Mouse (Mus musculus): ENCODE measurements at regions not wholly inside any gene's neighbourhood (a gene's known extent, or its start where the extent isn't known, plus 50 kb on each side); places are given as distances from the start of the nearest gene placed in this dataset.

DNA sequence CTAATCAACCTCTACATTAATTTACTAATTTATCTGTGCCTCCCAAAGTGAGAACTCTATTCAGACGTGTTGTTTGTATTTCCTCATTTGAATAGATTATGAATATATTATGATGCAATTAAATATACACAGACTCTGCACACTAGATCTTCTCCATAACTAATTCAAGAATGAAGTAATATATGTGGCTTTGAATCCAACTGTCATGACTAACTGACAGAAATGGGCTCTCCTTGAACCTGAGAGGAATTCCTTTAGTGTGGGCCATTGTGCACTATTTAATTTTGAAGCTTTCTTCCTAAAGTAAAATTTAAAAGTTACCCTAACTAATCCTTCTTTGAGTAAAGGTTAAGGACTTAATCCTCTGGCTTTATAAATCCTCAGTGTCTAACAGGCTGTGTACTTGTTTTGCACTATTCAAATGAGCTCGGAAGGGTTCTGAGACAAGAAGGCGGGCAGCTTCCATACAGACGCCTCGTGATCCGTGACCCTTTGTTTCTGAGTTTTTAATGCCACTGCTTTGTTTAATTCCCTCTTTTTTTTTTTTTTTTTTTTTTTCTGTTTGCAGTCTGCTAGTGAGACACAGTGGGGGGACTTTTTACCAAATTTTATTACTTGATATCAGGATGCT is 128.0 kb upstream of the Sox2 start:
- no peak for DNase-seq (ENCODE audit: low spot score)

DNA sequence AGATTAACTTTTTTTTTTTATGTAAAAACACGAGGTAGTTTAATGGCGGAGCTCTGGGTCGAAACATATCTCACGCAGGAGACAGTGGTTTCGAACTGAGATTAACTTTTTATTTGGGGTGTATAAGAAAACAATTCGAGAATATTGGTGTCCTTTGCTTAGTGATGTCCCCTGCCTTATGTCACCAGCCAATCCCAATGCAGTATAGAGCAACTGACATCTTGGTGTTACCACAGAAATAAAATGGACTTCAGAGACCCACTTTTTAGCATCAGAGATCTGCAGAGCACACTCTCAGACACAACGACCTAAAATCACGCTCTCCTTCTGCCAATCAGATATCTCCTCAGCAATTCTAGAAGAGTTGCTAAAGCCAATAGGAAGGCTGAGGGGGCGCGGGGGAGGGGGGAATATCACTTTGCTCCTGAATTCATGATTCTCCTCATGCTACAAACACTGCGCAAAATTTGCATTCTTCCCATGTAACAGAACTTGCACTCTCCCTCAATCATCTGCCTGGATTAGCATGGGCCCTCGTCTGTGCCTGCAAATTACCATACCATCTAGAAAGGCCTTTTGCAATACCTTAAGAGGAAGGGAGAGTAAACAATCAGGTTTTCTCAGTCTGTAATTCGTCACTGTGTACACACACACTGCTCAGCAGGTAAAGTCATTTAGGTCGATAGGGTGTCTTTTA is 128.7 kb upstream of the Sox2 start:
- DNase-seq (ENCODE audit: low spot score), result no peak

DNA sequence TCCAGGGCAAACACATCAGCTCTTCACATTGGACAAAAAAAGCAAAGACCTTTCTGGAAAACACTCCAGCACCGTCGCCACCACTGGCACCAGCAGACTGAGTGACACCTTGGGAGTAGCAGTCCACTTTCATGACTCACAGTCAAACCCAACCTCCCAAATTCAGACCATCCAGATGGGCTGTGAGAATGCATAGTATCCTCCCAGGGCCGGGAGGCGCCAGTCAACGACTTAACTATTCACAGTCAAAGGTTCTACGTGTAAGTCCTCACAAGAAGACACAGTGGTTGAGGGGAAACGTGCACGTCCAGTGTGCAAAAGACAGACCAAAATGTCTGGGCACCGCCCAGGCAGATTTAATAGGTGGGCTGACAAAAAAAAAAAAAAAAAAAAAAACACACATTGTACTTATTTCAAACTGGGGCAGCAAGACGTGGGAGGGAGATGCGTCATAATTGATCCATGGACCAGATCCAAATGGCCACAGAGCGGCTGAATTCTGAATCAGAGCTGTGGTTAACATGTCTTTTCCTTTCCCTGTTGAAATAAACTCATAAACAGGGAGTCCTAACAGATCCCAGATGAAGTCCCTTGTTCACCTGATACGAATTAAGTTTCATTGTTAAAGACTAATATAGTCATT is 137.6 kb upstream of the Sox2 start:
- DNase-seq (ENCODE audit: low spot score), result no peak

DNA sequence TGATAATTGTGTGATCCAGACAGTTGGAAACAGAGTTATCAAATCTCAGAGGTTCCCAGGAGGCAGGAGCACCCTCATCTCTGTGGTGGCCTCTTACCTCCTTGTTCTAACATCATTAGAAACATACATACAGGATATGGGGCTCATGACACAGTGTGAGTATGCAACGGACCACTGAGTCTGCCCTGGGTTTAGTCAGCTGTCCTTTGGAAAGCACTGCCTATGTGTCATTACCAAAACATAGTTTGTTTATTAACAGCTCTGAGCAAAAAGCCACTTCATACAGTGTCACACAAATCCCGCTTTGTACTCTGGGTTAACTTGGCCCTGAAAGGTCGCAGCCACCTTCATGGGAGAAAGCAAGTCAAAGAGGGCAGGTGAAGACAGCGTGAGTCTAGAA is 139.5 kb upstream of the Sox2 start:
- no peak for DNase-seq (ENCODE audit: low spot score)

DNA sequence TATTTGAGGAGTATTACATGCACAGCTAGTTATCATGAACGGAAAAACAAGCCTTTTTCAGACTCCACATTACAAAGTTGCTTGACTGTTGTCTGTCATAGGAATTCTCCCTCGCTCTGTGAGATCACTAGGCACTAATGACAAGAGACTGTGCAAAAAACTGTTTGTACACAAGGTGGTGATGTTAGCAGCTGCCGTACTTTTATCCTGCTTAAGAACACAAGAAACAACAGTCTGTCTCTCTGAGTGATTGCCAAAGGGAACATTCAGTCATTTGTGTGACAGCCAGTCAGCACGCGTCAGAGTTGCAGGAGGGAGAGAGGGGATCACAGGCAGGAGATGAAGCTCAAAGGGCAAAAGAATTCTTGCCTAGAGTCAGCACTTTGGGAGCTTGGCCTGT is 141.0 kb upstream of the Sox2 start:
- no peak for DNase-seq (ENCODE audit: low spot score)

DNA sequence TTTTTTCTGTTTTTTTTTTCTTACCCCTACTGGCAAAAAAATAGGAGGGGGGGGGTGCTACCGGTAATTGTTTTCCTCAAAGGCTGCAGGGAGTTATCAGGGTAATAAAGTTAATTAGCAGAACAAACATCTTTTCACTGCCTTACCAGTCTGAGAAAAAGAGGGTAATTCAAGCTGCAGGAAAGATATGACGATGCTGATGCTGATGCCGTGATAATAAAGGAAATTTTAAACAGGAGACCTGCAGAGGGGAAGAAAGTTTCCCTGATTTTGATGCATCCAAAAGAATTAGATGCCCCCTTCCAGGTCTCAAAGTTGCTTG is 145.7 kb upstream of the Sox2 start:
- no peak for DNase-seq (ENCODE audit: low spot score)

DNA sequence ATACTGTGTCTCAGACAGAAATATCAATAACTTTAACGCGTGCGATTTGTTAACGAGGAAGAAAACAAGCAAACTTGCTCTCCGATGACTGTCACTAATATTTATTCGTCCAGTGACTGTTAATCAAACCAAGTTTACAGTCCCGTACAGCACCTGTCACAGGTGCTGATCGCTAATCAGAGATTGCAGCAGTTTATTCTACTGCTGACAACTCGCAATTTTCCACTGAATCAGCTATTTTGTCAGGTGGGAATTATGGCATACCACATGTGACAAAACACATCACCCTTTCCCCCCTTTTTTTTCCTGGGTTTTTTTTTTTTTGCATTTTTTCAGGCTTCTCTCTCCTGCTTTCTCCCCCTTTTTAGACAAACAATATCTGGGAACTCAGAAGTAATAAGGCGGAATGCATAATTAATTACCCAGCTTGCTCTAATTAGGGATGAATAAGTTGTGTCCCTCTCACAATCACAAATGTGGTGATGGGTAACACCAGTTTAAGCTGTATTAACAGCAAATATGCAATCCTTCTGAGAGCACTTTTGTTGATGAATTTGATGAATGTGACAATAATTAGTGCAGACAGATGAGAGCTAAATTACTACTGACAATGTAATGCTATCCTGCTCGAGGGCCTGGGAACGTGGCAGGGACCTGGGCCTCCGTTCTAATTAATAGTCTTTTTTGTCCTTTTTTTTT is 146.2 kb upstream of the Sox2 start:
- no peak for DNase-seq (ENCODE audit: low spot score)

DNA sequence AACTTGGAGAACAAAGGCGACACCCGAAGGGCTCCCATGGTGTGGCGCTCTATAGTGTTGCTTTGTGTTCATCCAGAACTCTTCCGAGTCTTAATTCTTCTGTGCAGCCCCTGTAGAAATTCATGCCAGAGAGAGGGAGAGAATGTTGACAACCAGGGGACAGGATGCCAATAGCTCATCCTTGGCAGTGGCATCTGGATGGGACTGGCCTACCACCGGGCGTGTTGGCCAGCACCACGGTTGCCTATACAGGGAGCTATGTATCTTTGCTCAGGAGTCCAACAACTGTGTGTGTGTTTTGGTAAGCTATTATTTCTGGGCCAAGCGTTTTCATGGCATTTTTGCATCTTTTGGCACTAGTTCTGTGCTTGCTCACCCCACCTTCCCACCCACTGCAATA is 153.4 kb upstream of the Sox2 start:
- no peak for DNase-seq (ENCODE audit: low spot score)

DNA sequence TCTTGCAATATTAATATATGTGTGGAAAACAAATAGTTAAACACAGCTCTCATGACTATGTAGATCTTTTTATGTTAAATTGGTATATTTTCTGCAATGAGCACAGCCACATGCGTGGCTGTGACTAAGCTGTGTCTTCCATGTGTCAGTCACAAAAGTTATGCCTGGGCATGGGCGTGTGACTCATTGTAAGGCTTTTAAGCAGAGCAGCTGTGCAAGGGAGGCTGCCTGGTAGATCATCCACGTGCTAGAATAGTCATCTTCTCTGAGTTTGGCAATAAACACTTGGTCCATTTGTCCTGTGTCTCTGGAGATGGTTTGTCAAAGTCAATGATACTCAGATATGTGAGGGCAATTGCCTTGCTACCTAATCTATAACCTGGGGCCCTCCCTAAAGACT is 154.6 kb upstream of the Sox2 start:
- peak; percentile 40 for DNase-seq (ENCODE audit: low spot score)

DNA sequence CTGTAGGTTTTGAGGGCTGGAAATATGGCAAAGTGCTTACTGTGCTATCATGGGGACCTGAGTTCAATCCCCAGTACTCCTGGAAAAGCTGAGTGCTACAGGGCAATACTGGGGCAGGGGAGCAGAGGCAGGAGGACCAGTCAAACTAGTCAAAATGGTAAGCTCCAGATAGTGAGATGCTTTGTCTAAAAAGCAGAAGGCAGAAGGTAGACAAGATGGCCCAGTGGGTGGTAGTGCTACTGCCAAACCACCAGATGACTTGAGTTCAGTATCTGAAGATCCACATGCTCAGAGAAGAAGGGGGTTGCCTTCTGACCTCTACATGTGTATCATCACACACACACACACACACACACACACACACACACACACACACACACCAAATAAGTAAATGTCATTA is 156.3 kb upstream of the Sox2 start:
- no peak for DNase-seq (ENCODE audit: low spot score)

DNA sequence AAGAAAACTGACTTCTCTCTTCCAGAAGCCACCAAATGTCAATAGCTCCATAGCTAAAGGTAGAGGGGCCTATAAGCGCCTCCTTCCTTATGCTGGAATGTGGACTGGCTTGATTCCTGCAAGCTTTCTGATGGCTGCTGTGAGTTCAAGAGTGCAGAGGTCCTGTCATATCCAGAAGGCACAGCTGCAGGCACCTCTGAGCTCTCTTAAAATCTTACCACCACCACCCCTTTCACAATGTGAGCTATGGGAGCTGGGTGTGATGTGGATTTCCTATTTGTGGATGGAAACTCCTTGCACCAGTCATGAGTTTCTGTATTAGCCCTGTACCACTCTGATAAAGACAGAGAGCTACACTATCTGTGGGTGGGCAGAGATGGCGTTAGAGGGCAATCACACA is 161.2 kb upstream of the Sox2 start:
- no peak for DNase-seq (ENCODE audit: low spot score)

DNA sequence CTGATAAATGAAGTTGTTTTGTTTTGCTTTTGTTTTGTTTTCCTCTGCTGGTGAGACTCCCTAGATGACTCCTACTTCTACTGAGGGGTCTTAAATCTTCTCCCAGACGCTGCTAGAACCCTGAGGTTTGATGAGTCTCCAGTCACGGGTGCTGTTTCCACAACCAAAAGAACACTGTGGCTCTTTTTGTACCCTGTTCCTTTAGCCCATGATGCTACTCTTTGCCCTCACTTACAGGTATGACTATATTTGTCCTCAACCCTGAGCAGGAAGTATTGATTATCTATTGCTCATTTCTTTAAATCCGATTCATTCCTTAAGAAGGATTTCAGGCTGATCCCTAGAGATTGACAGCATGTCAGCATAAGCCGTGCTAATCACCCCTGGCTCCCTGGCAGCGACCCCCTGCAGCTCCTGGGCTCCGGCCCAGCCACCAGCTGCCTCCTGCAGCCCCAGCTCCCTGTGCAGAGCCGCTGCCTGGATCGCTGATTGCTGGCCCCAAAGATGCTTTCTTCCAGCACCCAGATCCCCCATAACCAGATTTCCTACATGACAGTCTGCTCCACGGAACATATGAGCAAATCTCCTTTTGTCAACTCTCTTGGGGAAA is 163.7 kb upstream of the Sox2 start:
- DNase-seq (ENCODE audit: low spot score), result no peak

DNA sequence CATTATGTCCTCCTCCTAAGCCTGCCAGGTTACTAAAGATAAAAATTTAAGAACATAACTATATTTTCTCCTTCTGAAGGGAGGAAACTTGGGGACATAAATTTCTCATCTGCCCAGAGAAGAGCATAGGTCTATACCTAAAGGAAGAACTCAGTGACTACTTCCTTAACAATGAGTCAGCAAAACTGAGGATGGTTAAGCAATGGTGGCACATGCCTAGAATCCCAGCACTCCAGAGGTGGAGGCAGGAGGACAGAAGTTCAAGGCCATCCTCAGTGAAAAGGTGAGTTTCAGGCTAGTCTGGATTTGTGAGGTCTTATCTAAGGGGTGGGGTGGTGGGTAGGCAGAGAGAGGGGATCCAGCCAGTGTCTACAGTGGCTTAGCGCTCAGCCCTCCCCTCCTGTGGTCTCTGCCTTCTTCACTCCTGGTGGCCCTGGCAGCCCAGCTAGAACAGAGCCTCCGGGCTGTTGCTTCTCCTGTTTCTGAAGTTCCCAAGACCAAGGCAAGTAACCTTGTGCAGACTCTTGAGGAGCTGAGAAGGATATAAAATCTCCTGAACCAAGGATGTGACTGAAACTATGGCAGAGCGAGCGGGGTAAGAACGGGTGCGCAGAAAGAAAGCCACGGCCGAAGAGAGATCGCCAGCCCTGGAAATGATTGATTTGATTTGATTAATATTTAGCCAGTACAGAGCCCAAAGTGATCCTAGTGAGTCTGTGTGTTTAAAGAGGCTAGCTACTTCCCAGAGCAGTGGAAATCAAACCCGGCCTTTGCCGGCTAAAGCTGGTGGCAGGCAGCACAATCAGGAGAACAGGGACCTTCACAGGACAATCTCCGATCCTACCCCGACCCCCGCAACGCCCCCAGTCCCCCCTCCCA is 164.6 kb upstream of the Sox2 start:
- no peak for DNase-seq (ENCODE audit: low spot score)

DNA sequence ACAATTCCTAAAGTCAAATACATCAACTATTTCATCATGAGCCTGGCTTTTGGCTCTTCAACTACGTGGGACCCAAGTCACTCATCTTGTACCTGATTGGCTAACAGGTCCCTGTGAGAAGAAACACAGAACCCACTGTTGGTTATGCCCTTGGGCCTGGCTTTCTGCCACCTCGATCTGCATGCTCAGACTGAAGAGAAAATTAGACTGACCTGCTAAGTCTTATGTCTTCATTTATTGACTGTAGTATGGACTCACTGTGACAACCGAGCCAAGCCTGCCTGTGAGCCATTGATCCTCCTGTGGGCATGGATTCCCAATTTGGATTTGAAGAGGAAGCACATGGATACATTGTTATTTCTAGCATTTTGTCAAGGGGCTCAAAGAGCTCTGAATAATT is 166.3 kb upstream of the Sox2 start:
- no peak for DNase-seq (ENCODE audit: low spot score)

DNA sequence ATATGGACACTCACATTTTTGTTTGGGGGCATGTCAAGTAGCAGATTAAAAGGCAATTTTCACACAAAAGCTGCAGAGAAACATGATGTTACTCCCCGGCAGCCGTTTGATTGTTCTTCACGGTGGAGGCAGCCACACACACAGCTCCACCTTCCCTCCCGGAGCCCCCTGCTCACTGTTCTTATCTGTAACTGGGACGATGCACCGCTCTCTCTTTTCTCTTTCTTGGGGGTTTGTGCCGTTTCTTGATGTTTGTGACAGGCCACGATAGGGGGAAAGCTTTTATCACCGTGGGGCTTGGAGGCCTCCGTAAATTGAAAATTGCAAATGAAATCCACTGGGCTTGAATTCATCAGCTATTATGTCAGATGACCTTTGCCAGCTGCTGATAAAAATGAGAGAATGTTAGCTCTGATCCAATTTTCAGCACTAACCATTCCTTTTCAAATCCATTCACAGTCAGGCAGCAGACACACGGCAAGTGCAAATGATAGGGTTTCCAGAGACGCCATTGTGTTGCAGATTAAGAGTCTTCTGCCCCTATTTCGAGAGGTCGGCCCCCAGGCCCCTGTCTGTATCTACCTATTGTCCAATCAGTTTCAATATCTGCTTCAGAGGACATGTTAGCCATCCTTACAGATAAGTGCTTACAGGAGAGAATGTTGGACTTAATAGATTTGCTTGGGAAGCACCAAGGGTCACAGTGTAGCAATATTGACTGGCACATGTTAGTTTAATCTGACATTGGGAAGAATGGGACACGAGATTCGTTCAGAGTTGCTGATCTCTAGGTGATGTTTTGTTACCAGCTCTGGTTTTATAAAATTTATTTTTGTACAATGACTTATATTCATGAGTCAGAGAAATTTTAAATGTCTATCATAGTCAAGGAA is 168.1 kb upstream of the Sox2 start:
- no peak for DNase-seq (ENCODE audit: low spot score)

DNA sequence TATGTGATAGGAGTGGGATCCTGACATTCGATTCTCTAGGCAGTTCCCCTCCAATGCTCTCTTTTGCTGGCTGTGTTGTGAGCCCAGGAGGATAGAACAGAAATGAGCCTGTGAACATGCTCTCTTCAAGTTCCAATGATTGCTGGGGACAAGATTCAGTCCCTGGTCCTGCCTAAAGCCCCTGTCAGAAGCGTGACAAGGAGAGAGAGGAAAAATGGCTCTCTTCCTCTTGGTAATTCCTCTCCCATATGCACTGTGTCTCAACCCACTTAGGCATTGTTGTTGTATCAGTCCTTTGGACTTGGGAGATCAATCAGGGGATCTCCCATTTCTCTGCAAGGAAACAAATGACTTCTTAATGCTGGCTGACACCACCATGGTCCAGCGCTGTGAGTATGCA is 168.9 kb upstream of the Sox2 start:
- DNase-seq (ENCODE audit: low spot score), result no peak

DNA sequence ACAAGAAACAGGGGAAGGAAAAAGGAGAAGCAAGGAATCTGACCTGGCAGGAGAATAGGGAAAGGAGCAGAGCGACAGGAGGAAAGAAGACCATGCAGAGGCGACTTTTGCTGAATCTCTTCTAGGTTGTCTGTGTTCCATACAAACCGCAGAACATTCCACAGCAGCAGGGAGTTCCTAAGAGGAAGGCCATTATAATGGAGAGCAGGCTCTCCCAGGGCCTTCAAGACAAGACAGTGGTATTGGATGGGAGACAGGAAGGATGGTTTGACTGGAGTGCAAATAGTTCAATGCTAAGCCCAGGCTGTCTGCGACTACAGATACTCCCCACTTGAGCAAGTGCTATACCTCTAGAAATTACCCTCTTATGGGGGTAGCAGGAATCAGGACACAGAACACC is 176.1 kb upstream of the Sox2 start:
- no peak for DNase-seq (ENCODE audit: low spot score)

DNA sequence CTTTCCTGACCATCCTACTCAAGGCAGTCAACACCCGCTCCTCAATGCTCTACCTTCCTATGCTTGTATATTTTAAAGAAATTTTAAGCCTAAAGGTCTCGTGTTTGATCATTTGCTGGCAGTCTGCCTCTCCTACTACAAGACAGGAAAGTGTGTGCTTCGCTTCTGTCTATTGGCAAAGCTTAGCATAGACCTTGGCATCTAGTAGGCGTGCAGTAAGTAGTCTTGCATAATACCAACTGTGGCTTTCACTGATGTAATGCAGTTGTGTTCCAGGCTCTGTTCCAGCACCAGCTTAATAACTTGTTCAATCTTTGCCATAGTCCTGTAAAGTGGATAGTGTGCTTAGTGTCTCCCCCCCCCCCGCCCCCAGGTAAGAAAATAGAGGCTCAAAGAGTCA is 179.5 kb upstream of the Sox2 start:
- no peak for DNase-seq (ENCODE audit: low spot score)

DNA sequence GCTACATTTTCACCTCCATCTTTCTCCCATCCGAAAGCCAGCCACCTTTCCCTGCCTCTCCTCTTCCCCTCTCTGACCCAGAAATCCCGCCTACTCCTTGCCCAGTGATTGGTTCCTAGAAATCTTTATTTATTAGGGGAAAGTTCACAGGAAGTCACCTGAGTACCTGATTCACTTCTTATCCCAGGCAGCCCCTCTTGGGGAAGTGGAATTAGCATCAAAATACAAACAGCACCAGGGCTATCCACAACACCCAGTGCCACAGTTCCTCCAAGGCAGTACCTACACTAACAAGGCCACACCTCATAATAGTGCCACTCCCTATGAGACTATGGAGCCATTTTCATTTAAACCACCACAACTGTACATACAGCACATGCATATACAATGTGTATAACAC is 180.3 kb upstream of the Sox2 start:
- no peak for DNase-seq (ENCODE audit: low spot score)

DNA sequence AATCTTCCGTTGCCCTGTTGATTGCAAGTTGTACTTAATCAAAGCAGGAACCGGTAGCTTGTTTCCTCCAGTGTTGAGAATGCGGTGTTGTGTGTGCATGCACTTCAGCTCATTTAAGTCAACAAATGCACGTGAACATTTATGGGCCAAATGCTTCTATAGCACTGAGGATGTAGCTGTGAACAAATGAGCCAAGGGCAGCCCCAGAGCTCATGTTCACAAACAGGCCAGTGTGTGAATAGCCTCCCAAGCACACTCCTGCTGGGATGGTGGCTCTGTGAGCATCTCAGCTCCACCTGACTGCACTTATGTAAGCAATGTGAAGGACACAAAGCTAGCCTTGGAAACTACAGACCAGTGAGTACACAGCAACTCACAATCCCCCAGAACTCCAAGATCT is 183.9 kb upstream of the Sox2 start:
- DNase-seq (ENCODE audit: low spot score), result no peak
